Mouse (Mus musculus) neutrophil, adult 5-6 weeks (primary cell): ENCODE results near the gene Rnf126. TPM values are rescaled to one million over a fixed set of nuclear protein-coding genes. Genes with fewer than 3 reads are reported as not detected.

Source experiments
- ATAC-seq: fragments of 151-379, 151-347 bp; 2 replicates; pipeline ENCODE4 v1.8.0; 2017; ENCODE audit warnings: mild to moderate bottlenecking, moderate TSS enrichment; ENCODE audit not compliant: insufficient number of reproducible peaks, poor library complexity, low FRiP score, severe bottlenecking; ENCODE audit errors: extremely low read depth
- total RNA-seq: library from RNA; stranded (forward); fragments of 200-1000 nt; gene quantifications from 2 replicates; pipeline ENCODE4 v1.2.3, GENCODE M21; 2017

Gene Rnf126
- total RNA-seq, 1 experiment from 2014 or later: 15.9 TPM

DNA sequence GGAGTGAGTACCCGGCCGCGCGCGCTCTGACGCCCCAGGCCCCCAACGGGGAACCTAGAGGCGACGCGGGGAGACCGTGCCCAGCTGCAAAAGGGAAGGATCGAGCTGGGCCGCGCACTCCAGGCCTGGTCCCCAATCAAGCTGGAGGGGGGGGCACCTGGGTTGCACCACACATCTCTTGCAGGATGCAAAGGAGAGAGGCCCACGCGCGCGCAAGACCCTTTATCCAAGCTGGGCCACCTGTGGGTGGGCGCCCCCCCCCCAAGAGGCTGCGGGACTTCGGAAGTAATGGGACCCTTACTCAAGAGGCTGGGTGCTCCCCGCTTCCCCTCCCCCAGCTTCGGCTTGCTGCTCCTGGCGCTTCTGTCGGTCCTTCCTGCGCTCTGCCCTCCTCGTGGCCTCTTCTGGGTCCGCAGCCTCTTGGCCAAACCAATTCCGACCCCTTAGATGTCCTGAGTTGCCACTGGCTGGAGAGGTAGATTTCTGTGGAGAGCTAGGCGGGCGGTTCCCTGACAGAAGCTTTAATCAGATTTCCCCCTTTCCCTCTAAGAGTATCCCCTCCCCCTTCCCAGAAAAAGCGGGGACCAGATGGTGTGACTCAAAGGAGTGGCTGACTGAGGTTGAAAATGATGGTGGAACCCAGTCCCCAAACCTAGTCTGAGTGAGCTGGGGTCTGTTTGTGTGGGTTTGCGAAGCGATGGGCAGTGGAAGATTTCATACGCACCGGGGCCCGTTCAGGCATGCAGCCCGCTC, 27.2 kb upstream of the Rnf126 start:
- ATAC-seq: no peak

DNA sequence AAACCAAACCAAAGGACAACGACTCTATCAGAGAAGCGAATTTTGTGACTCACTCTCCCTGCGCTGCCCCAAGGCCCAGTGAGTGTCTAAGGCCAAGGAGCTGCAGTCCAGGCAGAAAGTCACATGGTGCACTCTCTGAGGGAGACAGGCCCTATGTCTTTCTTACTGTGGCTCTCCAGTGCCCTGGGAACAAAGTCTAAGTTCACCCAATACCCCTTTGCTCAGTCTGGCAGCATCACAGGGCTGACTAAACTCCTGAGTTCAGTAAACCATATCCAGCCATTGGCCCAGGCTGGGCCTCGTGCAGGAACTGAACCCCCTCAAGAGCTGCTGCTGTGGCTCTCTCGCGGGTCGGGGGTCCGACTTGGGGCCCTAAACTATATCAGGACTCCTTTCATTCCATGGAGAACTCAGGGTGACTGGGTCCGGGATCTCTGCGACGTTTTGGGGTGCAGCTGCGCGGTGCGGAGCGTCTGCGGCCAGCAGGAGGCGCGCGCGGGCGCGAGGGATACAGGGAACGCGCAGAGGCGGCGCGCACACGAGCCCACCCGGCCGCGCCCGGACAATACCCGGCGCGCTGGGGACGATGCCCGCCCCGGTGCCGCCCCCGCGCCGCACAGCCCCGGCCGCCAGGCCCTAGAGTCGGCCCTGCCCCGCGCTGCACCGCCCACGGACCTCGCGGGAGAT, 26.4 kb upstream of the Rnf126 start, which contains the start of gene Palm:
Gene Palm (plus strand): TSS at position 522 of the 687 bp plus-strand sequence.
- ATAC-seq: peak; percentile 40; the same call in 1 of the 2 replicates

DNA sequence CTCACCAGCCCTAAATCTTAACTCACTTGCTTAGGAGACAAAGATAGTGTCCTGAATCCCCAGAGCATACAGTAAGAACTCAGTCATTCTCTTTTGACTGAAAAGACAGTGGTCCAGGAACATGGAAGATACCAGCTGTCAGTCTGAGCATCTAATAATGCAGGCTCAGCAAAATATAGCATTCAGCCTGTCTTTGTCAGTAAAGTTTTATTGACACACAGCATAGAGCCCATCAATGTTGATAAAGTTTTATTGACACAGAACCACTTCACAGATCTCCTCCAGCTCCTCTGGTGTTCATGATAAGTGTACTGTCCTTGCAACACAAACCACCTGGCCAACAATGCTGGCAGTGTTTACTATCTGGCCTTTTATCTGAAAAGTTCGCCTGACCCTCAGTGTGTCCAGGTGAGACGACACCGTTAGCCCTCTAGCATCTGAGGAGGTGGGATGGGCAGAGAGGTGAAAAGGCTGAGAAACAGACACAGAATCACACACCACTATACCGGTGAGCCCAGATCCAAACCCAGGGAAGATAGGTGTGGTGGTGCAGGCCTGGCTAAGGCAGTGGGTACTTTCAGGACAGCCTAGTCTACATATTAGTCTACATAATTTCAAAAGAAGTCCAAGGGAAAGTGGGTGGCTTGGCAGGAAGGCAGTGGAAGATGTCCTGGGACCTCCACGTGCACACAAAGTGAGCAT, 25.7 kb upstream of the Rnf126 start:
- ATAC-seq: no peak

DNA sequence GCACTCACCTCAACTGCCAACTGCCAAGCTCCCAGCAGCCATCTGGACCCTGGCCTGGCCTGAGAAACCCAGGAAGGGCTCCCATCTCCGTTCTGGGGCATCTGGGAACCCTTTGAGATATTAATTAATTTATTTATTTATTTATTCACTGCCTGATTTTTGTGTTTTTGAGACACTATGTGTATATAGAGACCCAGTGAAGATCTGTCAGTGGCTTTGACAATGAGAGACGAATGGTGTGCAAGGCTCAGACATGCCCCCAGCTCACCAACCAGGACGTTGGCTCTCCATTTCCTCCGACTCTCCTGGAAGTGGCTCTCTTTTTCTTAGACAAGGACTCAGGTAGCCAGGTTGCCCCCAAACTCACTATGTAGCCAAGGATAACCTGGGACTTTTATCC, 24.1 kb upstream of the Rnf126 start, which contains the start of gene Prss57:
Gene Prss57 (minus strand): TSS at position 101 of the 400 bp plus-strand sequence.
- no peak for ATAC-seq

DNA sequence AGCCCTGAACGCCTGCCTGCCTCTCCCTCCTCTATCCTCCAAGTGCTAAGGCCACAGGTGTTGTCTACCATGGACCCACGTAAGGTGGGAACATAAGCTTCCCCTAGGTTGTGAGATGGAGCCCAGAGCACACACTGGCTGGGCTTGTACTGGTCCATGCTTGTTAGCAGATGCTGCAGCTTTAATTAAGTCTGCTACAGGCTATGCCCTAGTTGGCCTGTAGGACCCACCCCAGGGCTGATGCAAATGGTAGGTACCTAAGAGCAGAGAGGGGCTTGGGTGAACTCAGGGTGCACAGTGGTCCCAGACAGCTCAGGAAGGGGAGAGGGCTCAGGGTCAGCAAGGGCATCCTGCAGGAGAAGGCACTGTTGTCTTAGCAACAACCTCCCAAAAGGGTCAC, 22.8 kb upstream of the Rnf126 start:
- no peak for ATAC-seq

DNA sequence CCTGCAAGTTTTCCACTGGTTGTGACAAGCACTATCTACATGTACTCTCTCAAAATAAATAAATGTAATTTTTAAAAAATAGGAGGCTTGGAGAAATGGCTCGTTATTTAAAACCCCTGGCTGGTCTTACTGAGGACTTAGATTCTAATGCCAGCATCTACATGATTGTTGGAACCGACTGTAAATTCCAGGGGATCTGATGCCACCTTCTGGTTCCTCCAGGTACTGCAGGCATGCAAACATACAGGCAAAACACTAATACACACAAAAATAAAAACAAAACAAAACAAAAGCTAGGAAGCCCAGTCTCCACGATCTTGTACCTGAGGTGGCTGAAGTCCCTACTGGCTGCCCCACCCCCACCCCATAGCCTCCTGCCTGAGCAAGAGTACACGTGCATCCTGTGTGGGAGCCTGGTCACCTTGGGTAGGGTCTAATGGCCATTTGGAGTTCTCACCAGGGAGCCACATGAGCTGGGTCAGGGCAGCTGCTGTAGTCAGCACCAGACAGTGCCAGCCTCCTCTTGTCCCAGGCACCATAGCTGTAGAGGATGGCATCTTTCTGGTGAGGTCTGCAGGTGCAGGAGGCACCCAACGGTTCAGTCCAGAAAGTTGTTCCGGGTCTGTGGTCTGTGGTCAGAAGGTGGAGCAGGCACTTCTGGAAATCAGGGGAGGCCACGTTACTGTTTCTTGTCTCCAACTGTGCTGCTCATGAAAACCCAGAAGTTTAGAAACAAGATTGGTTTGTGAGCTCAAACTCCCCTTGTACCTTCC, 21.8 kb upstream of the Rnf126 start:
- peak; percentile 59 for ATAC-seq

DNA sequence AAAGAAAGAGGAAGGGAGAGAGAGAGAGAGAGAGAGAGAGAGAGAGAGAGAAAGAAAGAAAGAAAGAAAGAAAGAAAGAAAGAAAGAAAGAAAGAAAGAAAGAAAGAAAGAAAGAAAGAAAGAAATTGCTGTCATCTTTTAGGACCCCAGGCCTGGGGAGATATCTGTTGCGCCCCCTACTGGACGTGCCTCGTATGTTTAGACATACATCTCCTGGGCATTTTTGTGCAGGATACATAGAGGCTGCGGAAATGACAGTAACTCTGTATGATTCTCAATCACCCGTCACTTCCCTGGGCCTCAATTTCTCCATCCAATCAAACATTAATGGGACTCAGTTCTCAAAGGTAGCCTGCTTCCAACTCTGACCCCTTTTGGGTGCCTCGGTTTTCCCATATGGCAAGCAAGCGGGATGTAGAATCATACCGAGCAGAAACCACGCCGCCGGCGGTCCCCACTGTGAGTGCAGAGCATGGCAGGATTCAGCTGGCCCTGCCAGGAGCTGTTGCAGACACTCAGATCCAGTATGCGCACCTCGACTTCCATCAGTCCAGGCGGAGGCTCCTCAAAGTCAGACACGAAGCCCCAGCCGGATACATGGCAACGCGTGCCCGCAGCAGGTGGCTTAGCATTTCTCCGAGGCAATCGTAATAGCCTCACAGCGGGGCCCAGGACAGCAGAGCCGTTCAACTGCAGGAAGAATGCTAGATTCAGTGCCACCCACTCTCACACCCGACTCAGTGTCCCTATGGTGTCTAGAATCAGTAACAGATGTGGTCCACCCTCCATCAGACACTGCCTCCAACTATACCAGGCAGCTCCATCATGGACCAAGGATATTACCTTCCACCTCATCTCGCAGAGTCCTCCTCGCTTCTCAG, 17.4 kb upstream of the Rnf126 start:
- ATAC-seq: no peak

DNA sequence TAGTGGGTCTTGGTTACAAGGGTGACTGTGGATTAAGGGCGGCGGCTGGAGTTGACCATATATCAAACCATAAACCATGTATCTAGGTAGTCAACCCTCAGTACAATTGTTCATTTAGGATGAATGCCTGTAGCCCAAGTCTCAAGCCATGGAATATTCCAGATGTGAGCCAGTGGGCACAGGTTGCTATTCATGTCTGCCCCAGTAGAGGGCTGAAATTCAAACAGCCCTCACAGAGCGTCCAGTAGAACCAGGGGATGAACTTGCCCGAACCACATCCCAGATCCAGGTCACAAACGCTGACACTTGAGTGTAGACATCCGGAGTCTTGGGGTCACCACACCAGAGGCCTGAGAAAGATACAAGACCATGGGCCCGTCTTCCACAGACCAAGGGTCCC, 16.3 kb upstream of the Rnf126 start:
- ATAC-seq: no peak

DNA sequence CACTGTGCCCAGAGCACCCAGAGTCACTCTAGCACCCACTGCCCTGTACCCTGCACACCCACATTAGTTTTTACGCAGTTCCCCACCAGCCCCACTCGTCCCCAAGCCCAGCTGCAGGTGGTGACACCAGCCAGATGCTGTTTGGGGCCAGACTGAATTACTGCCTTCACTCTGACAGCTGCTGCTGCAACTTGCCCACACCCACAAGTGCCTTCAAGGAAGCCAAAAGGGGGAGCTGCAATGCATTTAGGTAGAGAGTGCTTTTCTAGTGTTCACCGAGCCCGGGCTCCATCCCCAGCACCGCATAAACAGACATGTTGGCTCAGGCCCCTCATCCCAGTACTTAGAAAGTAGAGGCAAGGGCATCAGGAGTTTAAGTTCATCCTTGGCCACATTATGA, 15.2 kb upstream of the Rnf126 start:
- ATAC-seq: no peak

DNA sequence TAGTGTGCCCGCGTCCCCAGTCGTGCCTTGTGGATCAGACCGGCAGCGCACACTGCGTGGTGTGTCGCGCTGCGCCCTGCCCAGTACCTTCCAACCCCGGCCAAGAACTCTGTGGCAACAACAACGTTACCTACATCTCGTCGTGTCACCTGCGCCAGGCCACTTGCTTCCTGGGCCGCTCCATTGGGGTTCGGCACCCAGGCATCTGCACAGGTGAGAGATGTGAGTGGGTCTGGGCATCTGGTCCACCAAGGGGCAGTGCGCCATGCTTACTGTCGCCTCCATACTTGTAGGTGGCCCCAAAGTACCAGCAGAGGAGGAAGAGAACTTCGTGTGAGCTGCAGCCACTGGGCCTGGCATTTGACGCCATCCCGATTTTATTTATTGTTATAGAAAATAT, 14.4 kb upstream of the Rnf126 start:
- ATAC-seq: no peak

DNA sequence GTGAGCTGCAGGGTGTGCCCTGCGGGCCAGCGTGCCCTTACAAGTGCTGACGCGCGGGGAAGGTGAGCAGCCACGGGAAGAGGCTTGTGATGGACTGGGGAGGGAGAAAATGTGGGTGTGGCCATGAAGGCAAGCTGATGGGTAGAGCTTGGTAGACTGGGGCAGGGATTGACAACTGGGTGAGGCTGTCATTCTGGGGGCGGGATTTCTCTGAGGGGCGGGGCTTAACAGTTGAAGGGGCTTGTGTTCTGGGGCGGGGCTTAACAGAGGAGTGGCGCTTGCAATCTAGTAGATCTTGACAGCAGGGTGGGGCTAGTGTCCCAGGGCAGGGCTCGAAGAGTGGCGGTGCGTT, 13.9 kb upstream of the Rnf126 start:
- no peak for ATAC-seq

DNA sequence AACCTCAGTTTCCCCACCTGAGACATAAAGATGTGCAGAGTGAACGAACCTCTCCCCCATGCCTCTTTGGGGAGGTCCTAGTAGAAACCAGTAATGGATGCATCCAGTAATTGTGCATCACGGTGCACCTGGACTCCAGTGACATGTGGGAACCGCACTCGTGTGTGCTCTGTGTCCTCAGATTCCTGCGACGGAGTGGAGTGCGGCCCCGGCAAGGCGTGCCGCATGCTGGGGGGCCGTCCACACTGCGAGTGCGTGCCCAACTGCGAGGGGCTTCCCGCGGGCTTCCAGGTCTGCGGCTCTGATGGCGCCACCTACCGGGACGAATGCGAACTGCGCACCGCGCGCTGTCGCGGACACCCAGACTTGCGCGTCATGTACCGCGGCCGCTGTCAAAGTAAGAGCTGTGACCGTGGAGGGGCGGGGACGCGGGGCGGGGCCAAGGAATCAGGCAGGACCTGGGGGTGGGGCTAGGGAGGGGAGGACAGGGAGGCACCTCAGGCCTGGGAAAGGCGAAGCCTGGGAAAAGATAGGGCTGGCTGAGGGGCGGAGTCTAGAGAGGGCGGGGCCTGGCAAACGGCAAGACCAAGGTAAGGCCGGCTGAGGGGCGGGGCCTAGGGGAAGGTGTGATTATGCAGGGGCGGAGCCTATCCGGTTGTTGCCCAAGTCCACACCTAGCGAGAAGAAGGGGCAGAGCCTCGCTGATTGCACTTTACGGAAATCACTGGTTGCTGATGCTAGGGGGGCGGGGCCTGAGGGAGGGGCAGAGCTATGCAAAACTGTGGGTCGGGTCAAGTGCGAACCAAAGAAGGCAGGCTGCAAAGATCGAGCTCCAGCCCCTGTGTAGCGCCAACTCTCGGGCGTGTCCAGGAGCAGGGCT, 13.3 kb upstream of the Rnf126 start:
- ATAC-seq: peak; percentile 81

DNA sequence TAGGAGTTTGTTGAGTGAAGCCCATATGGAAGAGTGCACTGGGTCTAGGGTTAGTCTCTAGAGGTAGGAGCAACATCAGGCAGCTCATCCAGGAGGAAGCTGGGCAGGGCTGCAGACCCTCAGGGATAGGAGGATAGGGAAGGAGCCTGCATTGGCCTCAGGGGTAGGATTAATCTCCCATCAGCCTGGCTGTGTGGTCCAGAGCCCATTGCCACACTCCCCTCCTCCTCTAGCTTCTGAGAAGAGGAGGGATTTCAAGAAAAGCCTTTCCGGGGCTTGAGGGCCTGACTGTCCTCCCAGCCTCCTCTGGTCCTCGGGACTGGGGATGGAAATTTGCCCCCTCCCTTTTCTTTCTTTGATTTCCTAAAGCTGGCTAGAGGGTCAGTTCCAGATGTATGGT, 12.4 kb upstream of the Rnf126 start:
- ATAC-seq: no peak

DNA sequence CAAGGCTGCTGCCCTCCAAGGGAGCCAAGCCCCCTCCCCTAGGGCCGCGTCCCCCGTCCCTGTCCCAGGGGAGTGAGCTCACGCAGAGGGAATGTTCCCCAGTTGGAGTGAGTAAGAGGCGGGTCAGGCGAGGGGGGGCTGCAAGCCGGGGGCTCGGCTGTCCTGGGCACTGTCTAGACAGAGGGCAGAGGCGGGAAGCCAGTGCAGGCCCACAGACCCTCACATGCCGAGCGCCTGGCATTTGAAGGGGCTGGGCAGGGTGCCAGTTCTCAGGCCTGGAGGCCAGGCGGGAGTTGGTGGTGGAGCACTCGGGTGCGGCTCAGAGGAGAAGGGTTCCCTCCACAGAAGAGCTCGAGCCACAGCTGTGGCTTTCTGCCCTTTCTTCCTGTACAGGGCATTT, 11.3 kb upstream of the Rnf126 start:
- ATAC-seq: no peak

DNA sequence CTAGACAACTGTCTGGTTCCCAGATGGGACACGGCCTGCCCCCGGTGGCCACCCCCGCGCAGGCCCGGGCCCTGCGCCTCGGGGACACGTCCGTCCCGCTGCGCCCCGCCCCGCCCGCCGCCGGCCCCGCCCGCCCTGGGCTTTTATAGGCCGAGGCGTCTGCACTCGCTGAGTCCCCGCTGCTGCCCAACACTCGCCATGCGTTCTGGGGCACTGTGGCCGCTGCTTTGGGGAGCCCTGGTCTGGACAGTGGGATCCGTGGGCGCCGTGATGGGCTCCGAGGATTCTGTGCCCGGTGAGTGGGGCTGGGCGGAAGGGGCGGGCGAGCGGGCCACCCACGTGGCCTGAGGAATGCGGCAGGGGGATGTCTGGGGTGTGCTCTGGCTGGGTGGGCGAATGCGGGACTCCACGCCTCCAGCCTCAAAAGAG, 10.4 kb upstream of the Rnf126 start, which contains the start of gene Fstl3:
Gene Fstl3 (plus strand): TSS at position 170 of the 429 bp plus-strand sequence.
- no peak for ATAC-seq

DNA sequence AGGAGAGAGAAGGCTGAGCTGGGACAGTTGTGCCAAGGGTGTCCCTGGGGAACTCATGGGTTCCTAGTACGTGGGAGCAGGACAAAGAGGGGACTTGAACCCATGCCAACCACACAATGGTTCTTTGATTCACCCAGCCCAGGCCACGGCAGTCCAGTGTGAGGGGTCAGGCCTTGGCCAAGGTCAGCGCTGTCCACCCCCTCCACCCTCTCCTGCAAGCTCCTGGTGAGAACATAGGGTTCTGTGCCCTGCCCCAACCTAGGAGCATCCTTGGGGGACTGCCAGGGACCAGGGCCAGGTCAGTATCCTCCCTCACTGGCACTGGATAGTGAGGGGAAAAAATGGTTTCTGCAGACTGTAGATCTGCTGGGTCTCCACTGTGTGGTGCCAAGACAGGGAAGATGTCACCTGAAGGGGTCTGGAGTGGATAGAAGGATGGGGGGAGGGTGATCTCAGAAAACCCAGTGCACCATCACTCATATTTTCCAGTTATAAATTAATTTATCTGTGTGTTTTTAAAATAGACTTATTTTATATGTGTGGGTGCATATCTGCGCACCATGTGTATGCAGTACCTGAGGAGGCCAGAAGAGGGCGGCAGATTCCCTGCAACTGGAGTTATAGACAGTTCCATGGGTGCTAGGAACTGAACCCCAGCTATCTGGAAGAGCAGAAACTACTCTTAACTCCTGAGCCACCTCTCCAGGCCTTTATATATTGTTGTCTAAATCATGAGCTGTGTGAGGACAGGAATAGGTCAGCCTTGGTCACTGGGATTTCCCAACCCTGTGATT, 7.9 kb upstream of the Rnf126 start:
- no peak for ATAC-seq

DNA sequence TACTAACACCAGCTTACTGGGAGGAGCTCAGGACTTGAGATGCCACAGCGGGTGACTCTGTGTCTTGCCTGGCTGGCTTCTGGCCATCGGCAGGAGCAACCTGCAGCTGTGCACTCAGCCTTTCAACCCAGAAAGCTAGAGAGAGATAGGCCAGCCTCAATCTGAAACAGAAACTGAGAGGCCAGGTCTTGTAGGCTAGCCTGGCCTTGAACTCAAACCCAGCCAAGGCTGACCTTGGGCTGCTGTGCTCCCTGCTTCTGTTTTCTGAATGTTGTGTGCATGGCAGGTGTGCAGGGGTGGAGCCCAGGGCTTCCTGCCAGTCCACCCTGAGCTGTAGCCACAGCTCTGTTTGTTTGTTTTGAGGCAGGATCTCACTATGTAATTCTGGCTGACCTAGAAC, 6.5 kb upstream of the Rnf126 start:
- ATAC-seq: no peak
